Mouse (Mus musculus): ENCODE measurements at regions not wholly inside any gene's neighbourhood (a gene's known extent, or its start where the extent isn't known, plus 50 kb on each side); places are given as distances from the start of the nearest gene placed in this dataset.
"Not testable (repeated sequence)": the region's sequence is repeated elsewhere in the genome, so short reads cannot be mapped to it uniquely, and the experiment has no call there.

DNA sequence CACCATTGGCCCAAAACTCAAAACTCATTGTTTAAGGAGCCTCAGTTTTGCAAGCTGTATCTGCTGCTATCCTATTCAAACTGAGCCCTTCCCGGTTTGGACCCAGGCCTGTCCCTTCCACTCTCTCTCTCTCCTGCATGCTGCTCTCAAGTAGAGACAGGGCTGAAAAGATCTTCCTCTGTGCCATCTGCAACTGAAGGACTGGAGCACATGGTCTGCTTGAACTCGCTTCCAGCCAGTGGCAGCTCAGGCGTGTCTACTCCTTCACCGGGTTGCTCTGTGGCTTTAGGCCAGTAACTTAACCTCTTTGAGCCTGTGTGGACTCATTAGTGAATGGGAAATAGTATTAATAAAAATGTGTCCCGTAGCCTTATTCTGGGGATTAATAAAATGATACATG, 170.4 kb upstream of the Camk1g start:
- DNase-seq (ENCODE audit: low read depth, low spot score), result no peak

DNA sequence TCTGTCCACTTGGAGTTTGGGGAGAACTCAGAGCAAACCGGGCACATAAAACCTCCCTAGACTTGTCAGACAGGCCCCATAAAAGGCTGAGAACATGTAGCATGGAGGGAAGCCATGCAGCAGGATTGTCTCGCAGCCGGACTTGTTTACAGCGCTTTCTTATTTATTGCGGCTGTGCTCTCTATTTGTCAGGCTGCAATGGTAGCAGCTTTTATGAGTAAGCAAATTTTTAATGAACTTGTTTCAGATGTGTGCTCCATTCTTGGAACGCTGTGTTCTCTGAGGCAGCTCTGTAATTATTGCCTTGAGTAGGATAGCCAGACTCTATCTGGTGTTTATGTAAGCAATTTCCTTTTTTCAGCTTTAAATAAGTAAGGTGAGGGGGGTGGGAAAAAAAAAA, 169.2 kb upstream of the Camk1g start:
- no peak for DNase-seq (ENCODE audit: low read depth, low spot score)

DNA sequence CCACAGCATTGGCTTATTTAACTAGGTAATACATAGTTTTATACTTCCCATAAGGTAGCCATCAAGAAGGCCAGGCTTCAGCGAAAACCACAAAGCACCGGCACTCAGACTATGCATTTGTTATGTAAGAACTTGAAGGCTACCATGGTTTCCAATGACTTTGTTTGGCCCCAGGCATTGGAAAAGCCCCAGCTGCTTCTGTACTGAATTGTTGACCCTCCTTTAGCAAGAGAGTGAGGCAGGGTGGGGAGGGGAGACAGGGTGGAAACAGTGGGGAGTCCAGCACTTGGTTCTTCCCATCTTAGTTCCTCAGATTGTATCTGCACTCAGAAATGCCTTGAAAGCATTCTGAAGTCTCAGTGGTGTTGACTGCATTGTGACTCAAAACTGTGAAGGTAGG, 168.3 kb upstream of the Camk1g start:
- DNase-seq (ENCODE audit: low read depth, low spot score), result no peak

DNA sequence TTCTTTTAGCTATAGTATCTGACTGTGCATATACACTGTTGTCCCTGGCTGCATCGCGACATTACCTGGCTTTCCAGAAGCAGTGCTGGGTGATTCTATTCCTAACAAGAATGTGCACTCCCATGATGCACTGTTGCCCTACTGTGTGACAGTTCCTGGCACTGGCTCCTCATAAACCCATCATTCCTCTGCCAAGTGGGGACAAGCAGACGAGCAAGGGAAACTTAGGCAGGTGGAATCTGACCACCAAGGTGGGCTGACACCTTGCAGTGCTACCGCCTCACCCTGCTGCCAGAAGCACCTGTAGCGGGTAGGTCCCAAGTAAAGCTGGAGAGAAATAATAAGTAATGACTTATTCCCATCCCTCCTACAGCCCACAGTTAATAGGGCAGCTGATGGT, 167.5 kb upstream of the Camk1g start:
- DNase-seq (ENCODE audit: low read depth, low spot score), result no peak

DNA sequence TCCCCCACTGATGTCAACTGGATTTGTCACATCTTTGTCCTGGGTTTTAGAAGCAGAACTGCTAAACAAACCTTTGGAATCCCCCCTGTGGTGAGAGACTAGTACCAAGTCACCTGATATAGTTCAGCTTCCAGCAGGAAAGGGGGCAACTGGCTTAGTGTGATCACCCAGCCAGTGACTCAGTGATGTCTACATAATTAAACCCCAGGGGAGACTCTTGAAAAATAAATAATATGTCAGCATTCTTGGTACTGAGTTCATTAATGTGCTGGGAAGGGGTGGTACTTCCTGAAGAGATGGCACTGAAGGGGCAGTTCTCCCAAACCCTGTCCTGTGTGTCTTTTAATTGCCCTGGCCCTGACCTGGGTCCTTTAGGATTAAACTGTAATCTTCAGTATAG, 166.5 kb upstream of the Camk1g start:
- DNase-seq (ENCODE audit: low read depth, low spot score), result no peak

DNA sequence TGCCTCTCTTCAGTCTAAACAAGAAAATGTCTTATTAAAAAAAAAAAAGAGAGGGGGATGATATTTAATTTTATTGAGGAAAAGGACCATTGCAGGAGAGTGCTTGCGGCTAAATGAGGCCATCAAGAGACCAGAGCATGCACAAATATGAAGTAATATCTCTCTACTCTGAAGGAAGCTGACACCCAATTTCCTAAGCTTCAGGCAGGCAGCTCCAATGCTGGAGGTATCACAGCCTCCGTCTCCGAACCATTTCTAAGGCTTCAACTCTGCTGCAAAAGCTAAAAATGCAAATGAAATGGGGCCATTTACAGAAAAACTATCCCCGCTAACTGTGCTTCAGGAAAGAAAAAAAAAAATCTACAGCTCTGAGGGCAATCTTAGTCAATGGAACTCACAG, 164.4 kb upstream of the Camk1g start:
- DNase-seq (ENCODE audit: low read depth, low spot score), result no peak

DNA sequence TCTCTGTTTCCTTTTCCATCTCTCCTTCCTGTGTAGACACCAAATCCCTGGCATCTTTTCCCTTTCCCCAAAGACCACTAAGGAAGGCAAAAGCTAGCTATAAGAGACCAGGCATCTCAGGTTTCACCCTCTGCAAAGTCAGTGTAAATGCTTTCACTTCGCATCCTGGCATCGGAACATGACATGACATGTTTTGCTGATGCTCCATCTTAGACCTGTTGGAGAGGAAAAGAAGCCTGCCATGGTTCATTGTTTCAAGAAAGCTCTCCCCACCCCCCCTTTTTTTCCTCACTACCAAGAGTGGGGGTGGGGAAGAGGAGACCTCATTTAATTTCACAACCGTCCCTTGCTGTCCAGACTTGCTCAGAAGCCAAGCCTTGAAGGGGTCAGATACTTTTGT, 156.4 kb upstream of the Camk1g start:
- no peak for DNase-seq (ENCODE audit: low read depth, low spot score)

DNA sequence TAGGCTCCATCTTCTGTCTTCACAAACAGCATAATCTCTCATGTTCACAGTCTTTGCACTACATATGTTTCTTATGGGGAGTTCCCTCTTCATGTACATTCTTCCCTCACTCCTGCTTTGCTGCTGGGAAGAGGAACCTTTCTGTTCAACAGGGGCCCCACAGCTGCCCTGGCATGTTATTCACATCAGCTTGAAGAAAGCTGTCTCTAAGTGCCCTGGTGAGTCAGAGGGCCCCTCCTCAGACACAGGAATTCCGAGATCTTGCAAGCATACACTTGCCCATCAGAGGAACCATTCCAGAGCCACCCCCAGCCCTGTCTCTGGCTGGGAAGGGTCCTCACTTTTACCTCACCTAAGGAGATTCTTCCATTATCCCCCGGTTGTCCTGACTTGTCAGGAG, 151.9 kb upstream of the Camk1g start:
- DNase-seq (ENCODE audit: low read depth, low spot score), result no peak

DNA sequence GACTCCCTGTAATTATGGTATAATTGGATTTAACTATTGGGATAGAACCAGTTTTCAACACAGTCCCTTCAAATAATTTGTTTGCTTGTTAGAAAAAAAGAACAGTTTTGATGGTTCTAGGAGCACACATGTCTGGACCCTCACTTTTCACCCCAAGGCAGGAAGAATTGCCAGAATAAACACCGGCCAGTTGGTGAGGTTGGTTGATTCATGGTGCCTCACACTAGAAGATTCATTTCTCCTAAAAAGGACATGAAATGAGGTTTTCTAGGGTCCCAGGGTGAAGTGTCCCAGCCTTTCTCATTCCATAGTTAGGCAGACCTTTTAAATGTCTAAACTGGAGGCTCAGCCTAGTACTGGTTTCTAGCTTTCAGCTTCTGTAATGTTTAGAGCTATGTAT, 148.7 kb upstream of the Camk1g start:
- no peak for DNase-seq (ENCODE audit: low read depth, low spot score)

DNA sequence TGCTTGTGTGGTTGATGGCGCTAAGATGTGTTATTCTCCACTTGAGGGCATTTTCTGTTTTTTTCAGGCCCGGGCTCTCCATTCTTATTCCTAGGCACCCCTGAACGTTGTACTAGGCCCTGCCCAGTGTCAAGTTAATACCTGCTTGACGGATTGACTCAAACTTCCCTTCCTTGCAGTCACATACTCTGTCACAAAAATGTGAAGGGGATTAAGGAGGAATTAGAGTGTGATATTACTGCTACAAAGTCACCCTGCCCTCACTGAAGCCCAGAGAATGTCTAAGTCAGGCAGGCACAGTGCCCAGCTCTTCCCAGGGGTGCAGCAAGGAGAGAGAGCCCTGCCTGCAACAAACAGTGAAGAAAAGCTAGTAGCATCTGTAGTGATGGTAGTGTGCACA, 147.9 kb upstream of the Camk1g start:
- no peak for DNase-seq (ENCODE audit: low read depth, low spot score)

DNA sequence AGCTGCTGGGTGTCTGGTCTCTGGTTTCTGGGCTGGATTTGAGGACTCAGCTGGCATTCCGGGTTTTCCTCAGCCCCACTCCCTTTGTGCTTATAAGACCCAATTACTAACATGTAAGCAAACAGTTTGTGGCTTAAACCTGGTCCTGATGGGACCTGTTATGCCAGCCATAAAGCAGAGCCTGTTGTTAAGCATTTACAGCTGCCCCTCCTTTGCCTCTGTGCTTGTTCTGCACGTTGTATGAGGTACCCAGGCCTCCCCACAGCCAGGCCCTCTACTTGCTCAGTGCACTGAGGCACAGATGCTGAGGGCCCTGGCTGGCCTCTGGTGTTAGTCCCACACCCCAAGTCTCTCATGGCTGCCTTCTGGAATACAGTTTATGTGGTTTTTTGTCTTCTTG, 147.2 kb upstream of the Camk1g start:
- no peak for DNase-seq (ENCODE audit: low read depth, low spot score)

DNA sequence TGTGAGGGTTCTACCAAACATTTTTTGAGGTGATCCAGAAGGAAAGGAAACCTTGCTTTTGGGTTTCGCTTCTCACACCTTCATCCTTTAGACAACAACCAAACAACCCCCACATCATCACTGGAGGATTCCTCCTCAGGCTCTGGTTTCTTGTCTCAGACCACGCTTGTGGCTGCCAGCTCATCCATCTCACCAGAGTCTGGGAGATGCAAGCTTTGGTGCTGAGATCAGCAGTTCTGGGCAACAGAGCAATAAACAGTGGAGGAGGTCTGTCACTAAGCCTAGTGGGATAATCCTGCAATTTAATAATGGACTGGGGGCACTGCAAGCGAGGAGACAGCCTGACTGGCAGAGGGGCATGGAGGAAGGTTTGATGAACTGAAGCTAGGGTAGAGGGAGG, 146.3 kb upstream of the Camk1g start:
- no peak for DNase-seq (ENCODE audit: low read depth, low spot score)

DNA sequence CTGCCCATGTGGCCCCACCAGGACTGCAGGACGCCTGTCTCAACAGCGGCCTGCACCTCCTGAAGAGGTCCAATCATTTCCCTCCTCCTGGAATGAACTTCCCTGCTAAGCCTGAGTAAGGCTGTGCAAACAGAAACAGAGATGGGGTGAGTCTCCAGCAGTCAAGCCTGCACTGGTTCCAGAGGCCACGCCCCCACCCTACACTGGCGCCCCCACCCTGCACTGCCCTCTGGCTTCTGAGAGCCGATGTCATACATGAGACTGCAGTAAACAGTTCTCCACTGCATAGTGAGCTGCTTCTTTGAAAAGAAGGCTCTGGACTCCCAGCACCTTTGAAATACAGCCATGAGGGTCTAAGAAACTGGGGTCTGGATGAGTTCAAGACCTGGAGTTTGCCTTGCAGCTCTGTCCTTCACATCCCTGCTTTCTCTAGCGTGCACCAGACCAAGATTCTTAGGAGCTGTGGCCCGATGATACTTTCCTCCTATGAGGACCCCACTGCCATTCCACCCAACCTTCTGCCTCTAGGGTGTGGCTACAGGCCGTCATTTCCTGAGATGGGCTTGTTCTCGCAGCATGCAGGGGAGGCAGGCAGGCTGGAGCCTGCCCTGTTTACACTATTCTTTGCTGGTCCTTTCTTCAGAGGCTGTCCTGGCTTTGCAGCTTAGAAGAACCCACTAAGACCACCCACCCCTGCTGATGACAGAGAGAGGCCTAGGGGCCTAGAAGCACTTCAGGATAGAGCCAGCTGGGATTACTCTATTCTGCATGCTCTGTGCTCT, 144.0 kb upstream of the Camk1g start:
- DNase-seq (ENCODE audit: low read depth, low spot score), result no peak

DNA sequence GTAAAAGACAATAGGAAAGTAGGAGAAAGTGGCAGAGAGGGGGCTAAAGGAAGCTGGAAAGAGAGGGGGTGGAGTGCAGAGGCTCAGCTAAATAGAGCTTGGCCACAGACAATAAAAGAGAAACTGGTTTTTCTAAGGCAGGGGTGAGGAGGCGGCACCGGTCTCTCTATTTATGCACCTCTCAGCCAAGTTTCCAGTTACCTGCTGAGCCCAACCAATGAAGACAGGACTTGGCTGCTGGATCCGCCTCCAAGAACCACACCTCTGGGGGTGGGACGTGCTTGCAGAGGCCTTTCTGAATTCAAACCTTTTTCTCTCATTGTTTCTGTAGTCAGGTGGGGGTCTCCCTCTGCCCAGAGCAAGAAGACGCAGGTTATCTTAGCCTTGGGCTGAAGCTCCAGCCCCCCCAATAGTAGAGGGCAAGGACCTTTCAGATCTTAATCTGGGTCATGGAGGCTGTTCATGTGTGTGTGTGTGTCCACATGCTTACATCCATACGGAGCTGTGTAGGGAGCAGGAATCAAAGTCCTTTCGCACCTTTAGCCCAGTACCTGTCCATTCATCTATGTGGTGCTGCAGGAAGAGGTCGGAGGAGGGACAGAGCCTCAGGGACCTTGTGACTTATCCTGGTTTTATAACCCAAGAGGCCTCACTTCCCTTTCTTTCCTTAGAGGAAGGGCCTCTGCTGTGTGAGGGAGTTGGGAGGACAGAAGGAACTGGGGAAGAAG, 140.1 kb upstream of the Camk1g start:
- no peak for DNase-seq (ENCODE audit: low read depth, low spot score)

DNA sequence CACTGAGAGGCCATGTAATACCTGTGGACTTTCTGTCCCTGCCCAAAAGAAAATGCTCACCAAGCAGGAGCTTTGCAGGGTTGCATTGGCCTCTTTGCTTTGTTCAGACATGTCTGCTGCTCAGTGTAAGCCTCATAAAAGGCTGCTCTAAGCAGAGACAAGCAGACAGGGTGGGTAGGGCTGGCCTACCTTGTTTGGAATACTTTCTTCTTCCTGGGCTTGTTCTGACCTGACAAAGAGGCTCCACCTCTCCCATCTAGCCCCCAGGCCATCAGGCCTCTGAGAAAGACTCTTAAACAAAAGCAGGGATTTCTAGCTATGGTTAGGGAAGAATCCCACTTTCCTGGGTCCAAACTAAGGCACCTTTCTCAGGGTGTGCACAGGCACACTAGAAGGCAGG, 138.2 kb upstream of the Camk1g start:
- no peak for DNase-seq (ENCODE audit: low read depth, low spot score)

DNA sequence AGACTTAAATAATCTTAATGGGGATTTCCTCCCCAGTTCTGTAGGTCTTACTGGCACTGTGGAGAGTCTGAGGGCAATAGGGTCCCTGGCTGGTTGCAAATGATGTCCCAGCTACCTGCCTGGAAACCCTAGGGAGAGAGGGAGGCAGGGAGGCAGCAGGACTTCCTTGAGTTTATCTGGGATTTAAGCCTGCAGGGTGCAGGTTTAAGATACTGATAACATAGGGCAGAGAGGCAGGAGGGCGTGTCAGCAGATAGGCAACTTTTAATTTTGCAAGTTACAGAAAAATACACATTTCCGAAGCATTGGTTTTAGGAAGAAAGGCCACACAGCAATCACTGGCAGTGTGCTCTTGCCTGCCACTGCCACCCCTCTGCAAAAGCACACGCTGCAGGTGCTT, 136.9 kb upstream of the Camk1g start:
- no peak for DNase-seq (ENCODE audit: low read depth, low spot score)

DNA sequence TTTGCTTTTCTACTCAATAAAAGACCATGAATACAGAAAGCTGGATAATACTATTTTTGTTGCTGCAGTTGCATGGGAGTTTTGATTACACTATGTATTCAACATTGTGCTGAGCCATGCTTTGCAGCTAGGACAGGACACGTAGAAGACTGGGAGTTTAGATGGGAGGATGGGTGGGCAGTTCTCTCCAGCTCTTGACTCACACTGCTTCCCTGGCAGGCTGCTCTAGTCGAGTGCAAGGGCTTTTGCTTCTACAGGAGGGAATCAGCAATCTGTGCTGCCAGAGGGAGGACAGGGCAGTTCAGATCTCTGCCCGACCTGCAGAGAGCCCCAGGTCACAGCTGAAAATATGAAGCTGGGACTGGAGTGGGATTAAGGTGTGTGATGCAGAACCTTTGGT, 135.3 kb upstream of the Camk1g start:
- no peak for DNase-seq (ENCODE audit: low read depth, low spot score)

DNA sequence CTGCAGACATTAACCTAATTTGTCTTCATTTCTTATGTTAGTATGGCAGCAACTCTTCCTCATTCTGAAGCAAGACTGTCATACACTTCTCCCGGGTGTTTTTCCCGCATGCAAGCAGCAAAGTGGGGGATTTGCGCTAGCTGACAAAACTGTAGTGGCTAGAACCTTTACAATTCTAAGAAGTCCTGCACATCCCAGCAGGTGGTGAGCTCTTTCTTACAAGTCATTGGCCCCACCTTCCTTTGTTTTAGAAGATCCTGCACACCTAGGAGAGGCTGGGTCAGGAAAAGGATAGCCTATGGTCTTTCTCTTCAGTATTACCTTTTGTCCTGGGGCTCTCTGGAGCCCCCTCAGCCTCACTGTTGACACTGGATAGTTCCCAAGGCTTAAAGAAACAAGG, 134.5 kb upstream of the Camk1g start:
- DNase-seq (ENCODE audit: low read depth, low spot score), result no peak

DNA sequence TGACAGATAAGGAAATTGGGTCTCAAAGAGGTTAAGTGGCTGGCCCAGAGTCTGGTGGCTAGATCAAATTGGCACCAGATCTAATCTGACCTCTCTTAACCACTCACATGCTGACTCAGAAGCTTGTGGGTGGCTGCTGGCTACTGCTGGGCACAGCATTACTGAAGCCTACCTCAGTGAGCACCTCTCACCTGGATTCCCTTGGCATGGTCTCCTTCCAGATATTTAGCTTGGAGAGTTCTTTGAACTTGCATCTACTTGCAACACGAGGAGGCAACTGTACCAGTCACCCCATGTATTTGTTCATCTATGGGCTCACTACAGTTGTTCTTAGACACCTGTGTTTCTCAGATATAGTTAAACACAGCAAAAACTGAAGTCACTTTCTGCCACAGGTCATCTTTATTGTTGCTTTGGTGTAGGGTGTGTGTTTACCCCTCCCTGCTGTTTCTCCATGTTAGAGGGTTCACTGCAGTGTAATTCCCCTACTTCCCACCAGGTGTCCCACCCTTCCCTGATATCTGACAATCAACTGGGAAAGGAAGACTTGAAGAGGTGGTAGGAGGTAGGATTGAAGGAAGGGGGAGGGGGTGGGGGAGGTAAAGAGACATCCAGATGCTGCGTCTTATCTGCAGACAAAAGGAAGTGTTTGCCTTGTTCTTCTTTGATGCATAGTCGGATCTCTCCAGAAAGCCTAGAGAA, 133.7 kb upstream of the Camk1g start:
- no peak for DNase-seq (ENCODE audit: low read depth, low spot score)

DNA sequence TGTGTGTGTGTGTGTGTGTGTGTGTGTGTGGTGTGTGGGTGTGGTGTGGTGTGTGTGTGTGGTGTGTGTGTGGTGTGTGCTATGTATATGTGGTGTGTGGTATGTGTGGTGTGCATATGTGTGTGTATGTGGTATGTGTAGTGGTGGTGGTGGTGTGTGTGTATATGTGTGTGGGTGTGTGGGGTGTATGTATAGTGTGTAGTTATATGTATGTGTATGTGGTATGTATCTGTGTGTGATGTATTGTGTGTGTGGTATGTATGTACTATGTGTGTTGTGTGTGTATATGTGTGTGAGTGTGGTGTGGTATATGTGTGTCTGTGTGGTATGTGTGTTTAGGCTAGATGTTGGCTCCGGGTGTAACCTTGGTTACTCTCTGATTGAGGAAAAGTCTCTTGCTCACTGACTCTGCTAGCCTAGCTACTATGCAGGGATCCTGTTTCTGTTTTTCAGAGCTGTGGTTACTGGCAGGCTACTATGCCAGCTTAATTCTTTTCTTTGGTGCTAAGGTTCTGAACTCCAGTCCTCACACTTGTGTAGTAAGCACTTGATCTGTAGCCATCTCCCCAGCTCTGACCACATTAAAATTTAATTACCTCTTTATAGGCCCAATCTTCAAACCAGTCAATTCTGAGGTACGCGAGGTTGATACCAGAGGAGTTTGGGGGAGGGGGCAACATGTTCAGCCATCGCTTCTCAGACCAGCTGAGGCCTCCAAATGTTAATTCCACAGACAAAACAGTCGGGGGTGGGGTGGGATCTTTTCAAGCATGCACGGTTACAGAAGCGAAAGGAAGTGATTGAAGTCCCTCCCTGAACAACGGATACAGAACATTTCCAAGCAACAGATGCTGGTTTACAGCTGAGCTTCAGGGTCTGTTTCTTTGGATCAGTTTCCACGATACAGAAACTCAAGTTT, 126.4 kb upstream of the Camk1g start:
- no peak for DNase-seq (ENCODE audit: low read depth, low spot score)

DNA sequence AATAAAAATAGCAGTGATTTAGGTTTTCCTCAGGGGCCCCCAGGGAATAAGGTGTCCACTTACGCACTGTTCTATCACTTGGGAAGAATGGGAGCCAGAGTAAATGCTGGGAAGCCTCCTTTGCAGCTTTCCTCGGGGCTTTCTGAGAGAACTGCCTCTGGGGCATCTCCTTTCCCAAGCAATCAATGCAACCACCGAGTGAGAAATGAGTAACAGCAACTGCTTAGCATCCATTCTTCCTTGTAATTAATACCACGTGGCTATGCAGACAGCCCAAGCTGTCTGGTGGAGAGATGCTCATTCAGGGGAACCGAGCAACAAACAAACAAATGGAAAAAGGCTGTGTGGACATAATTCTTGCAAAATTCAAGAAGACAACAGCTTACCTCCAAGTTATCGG, 117.9 kb upstream of the Camk1g start:
- DNase-seq (ENCODE audit: low read depth, low spot score), result no peak

DNA sequence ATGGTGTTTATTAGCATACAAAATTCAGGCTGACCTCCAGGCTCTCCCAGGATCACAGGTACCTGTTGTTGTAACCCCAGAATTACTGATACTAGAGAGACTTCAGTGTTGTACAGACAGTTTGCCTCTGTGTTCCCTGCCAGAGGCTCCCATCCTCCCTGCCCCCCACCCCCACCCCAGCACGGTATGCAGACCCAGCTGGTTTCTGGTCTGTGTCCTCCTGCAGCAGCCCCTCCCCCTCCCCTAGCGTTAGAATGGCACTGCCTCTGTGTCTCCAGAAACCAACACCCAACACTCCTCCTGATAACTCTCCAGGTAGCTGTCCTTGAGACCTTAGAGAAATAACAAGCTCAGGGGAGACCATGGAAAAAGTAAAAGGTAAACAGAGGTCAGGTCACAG, 116.6 kb upstream of the Camk1g start:
- DNase-seq (ENCODE audit: low read depth, low spot score), result not testable (repeated sequence)
